Mouse (Mus musculus): ENCODE measurements at regions not wholly inside any gene's neighbourhood (a gene's known extent, or its start where the extent isn't known, plus 50 kb on each side); places are given as distances from the start of the nearest gene placed in this dataset.

DNA sequence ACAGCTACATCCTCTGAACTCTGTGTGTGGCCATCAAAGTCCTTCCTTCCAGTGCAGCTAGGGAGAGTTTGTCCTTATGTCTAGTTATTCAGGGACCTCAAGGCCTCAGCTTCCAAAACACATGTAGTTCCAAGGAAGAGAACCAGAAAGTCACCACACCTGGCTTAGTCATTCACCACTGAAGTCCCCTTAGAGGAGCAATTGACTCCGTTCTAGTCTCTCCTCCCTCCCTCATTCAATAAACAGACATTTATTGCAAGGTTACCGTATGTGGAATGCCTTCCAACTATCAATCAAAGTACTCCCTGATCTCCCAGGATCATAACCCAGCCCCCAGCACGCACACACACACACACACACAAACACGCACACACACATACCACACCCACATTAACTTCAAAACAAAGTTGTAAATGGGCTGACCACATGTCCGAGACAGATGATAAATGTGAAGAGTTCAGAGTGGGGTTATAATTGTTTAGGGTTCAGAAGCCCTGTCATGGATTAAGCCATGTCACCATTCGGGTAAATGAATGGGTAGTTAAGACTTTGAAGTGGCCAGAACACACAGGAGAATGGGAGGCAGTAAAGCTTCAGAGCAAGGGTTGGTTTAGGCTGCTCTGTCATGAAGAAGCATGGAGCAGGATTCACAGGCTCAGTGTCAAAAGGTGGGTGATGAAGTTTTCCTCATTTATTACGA, 141.4 kb downstream of the Irs2 start:
- no peak for DNase-seq

DNA sequence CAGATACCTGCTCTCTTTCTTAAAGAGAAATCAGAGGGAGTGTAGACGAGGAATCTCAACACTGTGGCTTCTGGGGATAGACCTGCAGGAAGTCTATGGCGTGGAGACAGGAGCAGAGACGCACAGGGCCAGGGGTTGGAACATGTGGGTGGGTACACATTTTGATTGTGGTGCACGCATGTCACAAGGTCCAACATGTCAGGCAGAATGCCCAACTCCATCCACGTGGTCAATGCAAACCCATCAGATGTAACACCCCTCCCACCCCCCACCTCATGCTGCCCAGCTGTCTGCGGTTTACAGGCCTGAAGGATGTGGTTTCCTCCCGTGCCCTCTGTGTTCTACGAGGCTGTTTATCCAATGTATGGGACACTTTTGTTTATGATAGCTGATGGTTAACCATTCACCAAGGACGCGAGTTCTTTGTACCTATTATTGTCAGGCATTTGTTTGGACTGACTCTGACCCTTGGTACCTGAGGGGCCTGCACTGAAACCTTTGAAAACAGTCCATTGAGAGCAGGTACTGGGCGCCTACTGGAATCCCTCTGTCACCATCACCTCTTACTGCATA, 142.2 kb downstream of the Irs2 start:
- DNase-seq = no peak

GRCm38 (mm10) chr8:10865415-10865821, 142.8 kb downstream of the Irs2 start:
- DNase-seq = no peak

DNA sequence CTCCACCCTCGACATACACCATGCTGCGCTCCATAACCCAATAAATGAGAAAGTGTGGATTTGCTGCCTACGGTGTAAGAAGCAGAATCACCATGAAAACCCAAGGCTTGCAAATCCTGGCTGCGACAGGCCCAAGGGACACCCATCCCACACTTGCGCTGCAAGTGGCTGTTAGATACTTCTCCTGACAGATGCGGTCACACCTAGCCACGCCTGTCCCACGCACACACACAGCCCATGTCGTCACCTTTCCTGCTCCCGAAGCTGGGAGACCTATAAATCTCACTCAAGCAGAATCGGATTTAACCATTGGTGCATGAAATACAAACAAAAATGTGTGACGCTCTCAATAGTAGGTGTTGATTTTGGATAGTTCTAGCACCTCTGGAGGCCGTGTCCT, 145.8 kb downstream of the Irs2 start:
- DNase-seq = no peak

DNA sequence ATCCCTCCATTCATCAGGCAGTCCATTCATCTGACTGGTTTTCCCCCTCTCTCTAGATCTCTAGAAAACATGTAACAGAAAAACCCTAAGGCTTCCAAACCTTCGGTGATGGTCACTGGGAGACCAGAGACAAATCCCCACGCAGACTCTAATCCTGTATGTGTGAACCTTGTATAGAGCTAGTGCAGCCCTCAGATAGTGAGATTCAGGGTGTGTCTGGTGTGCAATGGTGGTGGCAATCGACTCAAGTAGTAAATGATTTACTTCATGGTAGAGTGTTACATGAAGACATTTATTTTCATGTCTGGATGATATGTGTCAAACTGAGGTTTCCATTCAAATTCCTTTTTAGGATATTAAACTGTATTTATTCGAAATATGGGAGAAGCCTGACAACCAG, 147.4 kb downstream of the Irs2 start:
- DNase-seq = no peak

DNA sequence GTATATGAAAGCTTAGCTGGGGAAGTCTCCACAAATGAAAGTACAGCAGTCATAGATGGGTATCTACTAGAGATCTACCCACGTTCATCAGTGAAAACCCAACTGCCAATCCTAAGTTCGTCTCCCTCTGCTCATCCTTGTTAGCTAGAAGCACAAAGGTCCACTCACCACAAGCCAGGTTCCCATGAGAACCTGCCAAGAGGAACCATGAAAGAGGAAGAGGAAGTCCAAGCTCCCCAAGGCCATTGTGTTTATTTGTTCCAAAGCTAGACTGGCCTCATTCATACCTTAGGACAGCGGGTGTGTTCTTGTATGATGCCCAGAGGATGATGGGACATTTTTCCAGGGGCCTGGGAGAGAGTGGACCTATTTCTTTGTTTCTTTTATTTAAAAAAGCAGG, 150.4 kb downstream of the Irs2 start:
- no peak for DNase-seq

GRCm38 (mm10) chr8:10856996-10857720, 151.1 kb downstream of the Irs2 start:
- no peak for DNase-seq

DNA sequence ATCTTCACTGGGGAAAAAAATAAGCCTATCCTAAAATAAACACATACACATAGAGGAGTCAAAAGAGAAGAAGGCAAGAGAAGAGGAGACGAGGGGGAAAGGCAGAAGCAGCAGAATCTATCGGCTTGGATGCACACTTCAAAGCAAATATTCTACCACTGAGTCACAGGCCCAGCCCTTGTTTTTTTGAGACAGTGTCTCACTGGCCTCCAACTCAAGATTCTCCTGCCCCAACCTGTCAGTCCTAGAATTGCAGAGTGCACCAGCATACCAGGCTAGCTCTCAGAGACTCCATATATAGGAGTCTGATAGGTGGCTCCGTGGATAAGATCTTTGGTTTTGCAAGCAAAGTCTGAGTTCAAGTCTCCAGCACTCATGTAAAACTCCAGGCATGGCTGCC, 152.6 kb downstream of the Irs2 start:
- no peak for DNase-seq

DNA sequence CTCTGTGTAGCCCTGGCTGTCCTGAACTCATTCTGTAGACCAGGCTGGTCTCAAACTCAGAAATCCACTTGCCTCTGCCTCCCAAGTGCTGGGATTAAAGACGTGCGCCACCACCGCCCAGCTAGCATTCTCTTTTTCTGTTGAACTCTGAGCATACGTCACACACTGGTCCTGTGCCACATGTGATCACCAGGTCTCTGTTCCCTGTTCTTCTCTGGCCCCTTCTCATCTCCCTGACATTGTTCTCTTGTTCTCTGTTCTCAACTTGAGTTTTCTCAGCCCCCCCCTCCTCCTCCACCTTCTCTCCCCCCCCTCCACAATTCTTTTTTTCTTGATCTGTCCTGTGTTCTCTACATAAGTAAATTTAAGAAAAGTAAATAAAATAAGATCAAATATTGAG, 153.1 kb downstream of the Irs2 start:
- DNase-seq = no peak

GRCm38 (mm10) chr8:10854600-10854999, 153.7 kb downstream of the Irs2 start:
- no peak for DNase-seq

DNA sequence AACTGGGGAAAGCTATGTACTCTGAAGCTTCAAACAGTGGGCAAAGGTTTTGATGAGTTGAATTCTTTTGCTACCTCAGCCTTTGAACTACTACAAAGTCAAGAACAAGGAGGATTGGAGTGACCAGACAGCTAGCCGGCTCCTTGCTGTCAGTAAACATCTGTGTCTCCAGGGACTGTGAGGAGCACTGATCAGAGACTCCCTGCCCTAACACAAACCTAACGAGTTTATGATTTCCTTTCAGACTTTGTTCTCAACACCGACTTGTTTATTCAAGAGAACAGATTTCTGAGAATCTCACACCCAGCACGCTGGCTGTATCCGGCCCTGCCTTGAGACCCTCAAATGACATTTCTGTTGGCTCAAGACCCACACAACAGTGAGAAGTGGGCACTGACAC, 154.4 kb downstream of the Irs2 start:
- no peak for DNase-seq

DNA sequence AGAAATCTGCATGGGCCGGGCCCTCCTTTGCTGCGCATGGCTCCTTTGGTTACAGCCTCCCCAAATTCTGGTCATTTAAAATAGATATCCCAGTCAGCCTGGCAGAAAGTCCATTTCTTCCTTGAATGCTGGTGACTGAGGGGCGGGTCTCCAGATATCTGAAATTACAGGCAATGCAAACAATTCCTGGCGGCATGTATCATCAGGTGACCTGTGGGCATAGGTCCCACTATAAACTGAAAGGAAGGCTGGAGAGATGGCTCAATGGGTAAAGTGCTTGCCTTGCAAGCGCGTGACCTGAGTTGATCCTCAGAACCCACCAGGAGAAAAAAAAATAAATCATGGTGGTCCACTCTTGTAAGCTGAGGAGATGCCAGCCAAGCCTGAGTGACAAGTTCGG, 158.3 kb downstream of the Irs2 start:
- DNase-seq = no peak

DNA sequence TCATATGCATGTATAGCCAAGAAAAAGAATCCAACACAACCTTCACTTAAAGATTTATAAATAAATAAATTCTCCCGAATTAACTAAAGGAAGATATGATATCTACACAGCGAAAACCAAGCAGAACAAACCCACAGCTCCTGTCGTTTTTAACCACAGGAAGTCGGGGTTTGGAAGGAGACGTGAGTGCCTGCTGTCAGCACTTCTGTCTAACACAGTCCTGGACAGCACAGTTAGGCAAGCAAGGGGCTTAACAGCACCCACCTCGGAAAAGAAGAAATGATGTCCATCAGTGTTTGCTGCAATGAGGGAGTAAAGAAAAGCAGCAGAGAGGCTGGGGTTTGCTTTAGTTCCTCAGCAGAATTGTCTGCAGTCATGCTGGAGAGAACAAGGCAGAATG, 162.7 kb downstream of the Irs2 start:
- DNase-seq = no peak

DNA sequence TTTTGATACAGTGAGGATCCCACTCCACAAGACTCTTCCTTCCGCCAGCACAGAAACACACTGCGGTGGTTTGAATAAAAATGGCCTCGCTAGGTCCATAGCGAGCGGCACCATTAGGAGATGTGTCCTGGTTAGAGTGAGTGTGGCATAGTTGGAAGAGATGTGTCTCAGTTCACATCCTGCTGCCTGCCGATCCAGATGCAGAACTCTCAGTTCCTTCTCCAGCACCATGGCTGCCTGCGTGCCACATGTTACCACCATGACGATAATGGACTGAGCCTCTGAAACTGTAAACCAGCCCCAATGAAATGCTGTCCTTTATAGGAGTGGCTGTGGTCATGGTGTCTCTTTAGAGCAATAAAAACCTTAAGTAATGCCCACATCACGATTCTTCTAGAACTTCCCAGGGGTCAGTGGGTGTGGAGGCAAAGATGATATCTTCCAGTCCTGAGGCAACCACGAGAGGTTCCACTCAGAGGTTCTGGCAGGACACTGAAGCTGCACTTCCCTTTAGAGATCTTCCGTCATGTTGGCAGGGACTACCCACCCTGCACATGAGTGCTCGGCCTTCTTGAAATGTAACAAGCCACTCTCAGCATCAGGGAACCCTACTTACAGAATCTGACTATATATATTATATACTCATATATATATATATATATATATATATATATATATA, 167.3 kb downstream of the Irs2 start:
- DNase-seq = no peak

DNA sequence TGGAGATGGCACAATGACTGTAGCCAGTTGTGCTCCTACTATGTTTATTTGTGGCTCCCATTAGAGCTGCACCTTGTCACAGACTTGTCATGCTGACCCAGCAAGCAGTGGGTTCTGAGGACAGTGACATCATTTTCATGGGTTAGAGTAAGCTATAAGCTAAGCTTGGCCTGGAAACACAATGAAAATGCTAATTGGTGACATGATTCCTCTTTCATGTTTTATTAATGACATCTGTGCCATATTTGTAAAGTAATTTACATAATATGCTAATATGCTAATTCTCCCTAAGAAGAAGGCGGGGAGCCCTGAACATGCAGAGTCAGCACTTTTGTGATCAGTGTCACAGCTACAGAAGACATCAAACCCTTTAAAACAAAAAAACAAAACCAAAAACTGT, 168.2 kb downstream of the Irs2 start:
- no peak for DNase-seq

GRCm38 (mm10) chr8:10835054-10835453, 173.2 kb downstream of the Irs2 start:
- no peak for DNase-seq

- no peak for DNase-seq
Measured at GRCm38 (mm10) chr8:10831864-10832263, 176.4 kb downstream of the Irs2 start.

- DNase-seq = no peak
Measured at GRCm38 (mm10) chr8:10831277-10831676, 177.0 kb downstream of the Irs2 start.

GRCm38 (mm10) chr8:10830835-10831234, 177.4 kb downstream of the Irs2 start:
- DNase-seq = no peak

GRCm38 (mm10) chr8:10828580-10828979, 179.7 kb downstream of the Irs2 start:
- no peak for DNase-seq

DNA sequence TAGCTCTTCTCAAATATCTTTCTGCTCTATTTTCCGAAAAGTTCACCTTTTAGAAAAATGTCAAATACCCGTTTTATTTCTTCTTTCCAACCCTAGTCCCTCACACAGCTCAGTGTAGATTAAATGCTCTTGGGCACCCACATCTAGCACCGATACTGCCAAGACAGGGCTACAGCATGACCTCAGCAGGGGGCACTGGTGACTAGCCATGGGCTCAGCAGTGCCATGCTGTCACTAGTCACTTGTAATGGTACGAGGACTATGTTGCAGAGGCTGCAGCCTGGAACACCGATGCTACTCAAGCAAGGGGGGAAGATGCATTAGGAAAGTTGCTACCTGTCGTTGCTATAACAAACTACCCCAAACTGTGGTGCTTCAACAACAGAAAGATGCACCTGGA, 180.7 kb downstream of the Irs2 start:
- DNase-seq = no peak

DNA sequence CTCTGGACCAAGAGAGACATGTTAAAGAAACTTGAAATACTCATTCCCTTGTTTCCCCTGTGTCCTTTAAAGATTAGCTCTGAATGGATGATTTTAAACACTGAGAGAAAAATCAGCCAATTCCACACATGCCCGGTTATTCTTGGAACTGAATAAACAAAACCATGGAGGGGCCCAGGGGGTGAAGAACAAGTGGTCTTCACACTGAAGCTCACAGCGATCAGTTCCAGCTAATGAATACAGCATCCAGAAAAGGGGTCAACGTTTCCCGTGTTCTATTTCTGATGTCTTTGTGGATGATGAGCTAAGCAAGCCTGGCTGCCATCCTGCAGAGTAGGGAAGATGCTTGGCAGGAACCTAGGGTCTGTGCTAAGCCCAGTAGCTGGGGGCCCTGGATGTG, 182.3 kb downstream of the Irs2 start:
- DNase-seq = no peak

DNA sequence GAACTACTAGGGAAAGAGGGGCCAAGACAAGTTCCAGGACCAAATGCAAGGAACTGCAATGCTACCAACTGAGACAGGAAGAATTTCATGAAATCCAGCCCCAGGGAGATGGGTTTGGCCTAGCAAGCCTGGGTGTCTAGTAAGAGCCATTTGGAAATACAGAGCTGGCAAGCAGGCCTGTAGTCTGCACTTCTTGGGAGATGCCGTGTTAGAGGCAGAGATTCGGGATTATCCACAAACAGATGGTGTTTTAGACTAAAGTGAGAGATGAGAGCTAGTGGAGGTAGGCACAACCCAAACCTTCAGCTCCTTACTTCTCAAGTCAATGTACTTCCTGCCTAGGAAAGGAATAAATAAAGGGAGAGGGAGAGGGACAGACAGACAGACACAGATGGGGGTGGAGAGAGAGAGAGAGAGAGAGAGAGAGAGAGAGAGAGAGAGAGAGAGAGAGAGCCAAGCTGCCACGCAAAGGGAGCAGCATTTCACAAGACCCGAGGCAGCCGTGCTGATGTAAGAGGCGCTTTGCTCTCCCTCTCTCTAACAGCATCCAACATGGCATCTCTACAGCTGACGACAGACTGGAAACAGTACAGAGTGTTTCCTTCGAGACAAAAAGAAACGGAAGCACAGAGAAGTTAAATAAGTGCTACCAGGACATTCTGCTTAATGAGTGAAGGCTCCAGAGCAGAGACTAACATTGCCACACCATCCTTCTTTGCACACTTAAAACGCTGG, 182.9 kb downstream of the Irs2 start:
- no peak for DNase-seq
